10 mouse cellular contexts compared by ENCODE assay signal in the genomic region with DNA sequence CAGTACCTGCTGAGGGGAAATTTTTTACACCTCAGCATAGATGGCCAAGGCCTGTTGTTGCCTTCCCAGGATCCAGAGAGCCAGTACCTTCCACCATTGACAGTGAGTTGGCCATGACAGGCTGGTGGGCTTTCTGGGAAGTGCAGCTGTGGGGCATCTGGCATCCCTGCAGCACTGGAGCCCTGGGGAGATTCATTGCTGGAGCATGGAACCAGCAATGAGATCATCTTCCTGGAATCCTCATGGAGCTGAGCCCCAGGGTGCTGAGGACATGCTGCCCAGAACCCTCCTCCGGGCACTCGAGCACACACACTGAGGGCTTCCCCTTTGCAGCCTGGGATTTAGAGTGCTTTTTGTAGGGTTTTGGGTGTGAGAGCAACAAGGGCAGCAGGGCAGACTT. TPM values are rescaled to one million over a fixed set of nuclear protein-coding genes. Genes with fewer than 3 reads are reported as not detected.
DNase-seq lines count a peak whose midpoint lies in the region; ATAC-seq and TF ChIP-seq lines count a peak whose summit lies in the region.
"Had no signal": no experiment of that assay in that cellular context is flagged by ENCODE, and none has a peak within 500 bp of the region (broad histone marks: within the 10 kb centered on the region; RNA-seq: fewer than 3 reads in every experiment).

No protein-coding gene starts in this region.

- TF ChIP-seq CTCF in C2C12 (IDR thresholded peaks at IDR 0.05; ENCODE audit: control insufficient read depth, insufficient read depth, insufficient read length), result no peak
- TF ChIP-seq CTCF in embryonic fibroblast, embryonic 13.5 days (IDR thresholded peaks at IDR 0.05; ENCODE audit: borderline replicate concordance, insufficient read depth, low read length), result no peak

- H3K4me2 ChIP-seq in forebrain, embryonic 14.5 days (ENCODE audit: low read length), result no peak overlapping the region
- H3K4me2 ChIP-seq in kidney, embryonic 15.5 days, result no peak overlapping the region
- no peak overlapping the region for H3K4me2 ChIP-seq in kidney, embryonic 14.5 days (replicated peaks; ENCODE audit: low read depth, low read length)

- no peaks in the 10 kb centered on the region for H3K9me3 ChIP-seq in forebrain, embryonic 10.5 days
- no peaks in the 10 kb centered on the region for H3K9me3 ChIP-seq in forebrain, embryonic 14.5 days (replicated peaks; ENCODE audit: control insufficient read depth, low read length)
- H3K9me3 ChIP-seq in kidney, embryonic 15.5 days (replicated peaks), result no peaks in the 10 kb centered on the region
- no peaks in the 10 kb centered on the region for H3K9me3 ChIP-seq in kidney, embryonic 14.5 days (ENCODE audit: control insufficient read depth, low read length)

- H3K27me3 ChIP-seq in forebrain, embryonic 10.5 days (ENCODE audit: poor library complexity, severe bottlenecking), result no peaks in the 10 kb centered on the region
- no peaks in the 10 kb centered on the region for H3K27me3 ChIP-seq in forebrain, embryonic 14.5 days (replicated peaks; ENCODE audit: control insufficient read depth, insufficient read depth, low read length)
- H3K27me3 ChIP-seq in kidney, embryonic 15.5 days, result no peaks in the 10 kb centered on the region
- no peaks in the 10 kb centered on the region for H3K27me3 ChIP-seq in kidney, embryonic 14.5 days (ENCODE audit: control insufficient read depth, insufficient read depth, low read length)
- H3K27me3 ChIP-seq in C2C12 (ENCODE audit: control insufficient read depth, insufficient read depth, insufficient read length), result no peaks in the 10 kb centered on the region

- WGBS in forebrain, embryonic 10.5 days, result 51% methylated on average over 2 of the region's 2 CpGs
- 70% methylated on average over 2 of the region's 2 CpGs for WGBS in forebrain, embryonic 14.5 days
- 58% methylated on average over 2 of the region's 2 CpGs for WGBS in kidney, embryonic 15.5 days
- WGBS in kidney, embryonic 14.5 days, result 72% methylated on average over 2 of the region's 2 CpGs

- no peak overlapping the region for H3K9ac ChIP-seq in forebrain, embryonic 14.5 days (ENCODE audit: low read length)
- no peak overlapping the region for H3K9ac ChIP-seq in kidney, embryonic 15.5 days
- no peak overlapping the region for H3K9ac ChIP-seq in kidney, embryonic 14.5 days (ENCODE audit: low read depth, low read length)

- no peak for TF ChIP-seq POLR2A in embryonic fibroblast, embryonic 13.5 days (IDR thresholded peaks at IDR 0.05; ENCODE audit: low read depth, low read length)

- peaks cover 66% of the 10 kb centered on the region for H3K4me1 ChIP-seq in forebrain, embryonic 10.5 days
- no peaks in the 10 kb centered on the region for H3K4me1 ChIP-seq in forebrain, embryonic 14.5 days (ENCODE audit: control insufficient read depth, insufficient read depth, low read length)
- peaks cover 56% of the 10 kb centered on the region for H3K4me1 ChIP-seq in kidney, embryonic 15.5 days
- peaks cover 36% of the 10 kb centered on the region for H3K4me1 ChIP-seq in kidney, embryonic 14.5 days (ENCODE audit: control insufficient read depth, insufficient read depth, low read length)
- H3K4me1 ChIP-seq in embryonic fibroblast, embryonic 13.5 days (ENCODE audit: control insufficient read depth, insufficient read depth, low read length), result peaks cover 44% of the 10 kb centered on the region

- no peak for ATAC-seq in forebrain, embryonic 14.5 days
- ATAC-seq in kidney, embryonic 15.5 days (replicated peaks; ENCODE audit: low FRiP score), result no peak
- no peak for ATAC-seq in kidney, embryonic 14.5 days (ENCODE audit: low FRiP score, low TSS enrichment)
- ATAC-seq: hindbrain, embryonic 16.5 days had no signal

- no peak overlapping the region for H3K4me3 ChIP-seq in forebrain, embryonic 10.5 days
- no peak overlapping the region for H3K4me3 ChIP-seq in forebrain, embryonic 14.5 days (ENCODE audit: low read depth, low read length)
- no peak overlapping the region for H3K4me3 ChIP-seq in kidney, embryonic 15.5 days (replicated peaks)
- no peak overlapping the region for H3K4me3 ChIP-seq in kidney, embryonic 14.5 days (ENCODE audit: low read length)
- H3K4me3 ChIP-seq in C2C12 (ENCODE audit: insufficient read depth, poor library complexity, severe bottlenecking), result no peak overlapping the region
- no peak overlapping the region for H3K4me3 ChIP-seq in embryonic fibroblast, embryonic 13.5 days (ENCODE audit: insufficient read depth, low read length)

- DNase-seq in forebrain, embryonic 10.5 days (ENCODE audit: extremely low spot score, low spot score), result no peak
- DNase-seq in forebrain, embryonic 14.5 days (ENCODE audit: low spot score), result no peak
- no peak for DNase-seq in right cerebral cortex, postnatal 36 days (ENCODE audit: low spot score in 2 of 2)
- DNase-seq in testis, postnatal 14 days (ENCODE audit: low spot score), result no peak
- DNase-seq: embryo, embryonic 11 days had no signal

- peak overlapping the region; percentile 30; the same call in 1 of the 2 replicates for H3K27ac ChIP-seq in forebrain, embryonic 10.5 days
- H3K27ac ChIP-seq in forebrain, embryonic 14.5 days (ENCODE audit: low read depth, low read length), result no peak overlapping the region
- peak overlapping the region; percentile 80; the same call in 1 of the 2 replicates for H3K27ac ChIP-seq in kidney, embryonic 15.5 days
- no peak overlapping the region for H3K27ac ChIP-seq in kidney, embryonic 14.5 days (ENCODE audit: low read depth, low read length)
- H3K27ac ChIP-seq in embryonic fibroblast, embryonic 13.5 days (ENCODE audit: insufficient read depth, low read length), result peak overlapping the region; percentile 91

- H3K79me2 ChIP-seq in C2C12 (ENCODE audit: control insufficient read depth, insufficient read depth), result peaks cover 100% of the 10 kb centered on the region

- H3K79me3 ChIP-seq in C2C12 (ENCODE audit: low read depth), result peaks cover 90% of the 10 kb centered on the region

- H3ac ChIP-seq in C2C12 (ENCODE audit: control insufficient read depth, insufficient read length, low read depth), result peak overlapping the region; percentile 31

- H3K36me3 ChIP-seq in forebrain, embryonic 10.5 days (replicated peaks), result peaks cover 31% of the 10 kb centered on the region
- peaks cover 10% of the 10 kb centered on the region; the same call in 1 of the 2 replicates for H3K36me3 ChIP-seq in forebrain, embryonic 14.5 days (ENCODE audit: control insufficient read depth, insufficient read depth, low read length)
- H3K36me3 ChIP-seq in kidney, embryonic 15.5 days, result peaks cover 22% of the 10 kb centered on the region
- H3K36me3 ChIP-seq in kidney, embryonic 14.5 days (ENCODE audit: control insufficient read depth, insufficient read depth, low read length), result peaks cover 15% of the 10 kb centered on the region
- H3K36me3 ChIP-seq in C2C12 (ENCODE audit: control insufficient read depth, insufficient read depth), result peaks cover 29% of the 10 kb centered on the region

TF ChIP-seq in C2C12, 6 proteins besides CTCF, POLR2A, EP300 and RAD21:
- no peak for TF ChIP-seq FOSL1 (IDR thresholded peaks at IDR 0.05; ENCODE audit: insufficient read depth, low read length, poor library complexity, severe bottlenecking)
- peak; percentile 84 for TF ChIP-seq MAX (IDR thresholded peaks at IDR 0.05)
- no peak for TF ChIP-seq USF1 (IDR thresholded peaks at IDR 0.05; ENCODE audit: low read depth)
- no peak for TF ChIP-seq CEBPB (IDR thresholded peaks at IDR 0.05; ENCODE audit: low read depth)
- TF ChIP-seq MYOD1 (IDR thresholded peaks at IDR 0.05; ENCODE audit: control insufficient read depth, insufficient read length, low read depth), result peak; percentile 58

RNA-seq across cellular contexts. Expression of gene Pgs1, which starts 9.2 kb away (rescaled TPM):
- polyA plus RNA-seq in forebrain, embryonic 10.5 days (2016; fragmentation: Nextera tagmentation; extraction: Ambion mirVana), result 43.8 and 44.7 TPM in 2 replicates
- 43.1 and 49.2 TPM in 2 replicates for polyA plus RNA-seq in forebrain, embryonic 14.5 days (2014; fragmentation: Nextera tagmentation; extraction: Ambion mirVana)
- polyA plus RNA-seq in kidney, embryonic 15.5 days (2015; fragmentation: Nextera tagmentation; extraction: Ambion mirVana), result 34.1 and 38.9 TPM in 2 replicates
- 30.0 and 37.5 TPM in 2 replicates for polyA plus RNA-seq in kidney, embryonic 14.5 days (2014; fragmentation: Nextera tagmentation; extraction: Ambion mirVana)
- polyA plus RNA-seq in C2C12 (2012; fragmentation: generic; extraction: Trizol), result 65.8 TPM
- polyA plus RNA-seq in embryonic fibroblast, embryonic 13.5 days (2011; ENCODE audit: insufficient read length, low read depth, missing spikeins), result 29.5 and 33.4 TPM in 2 replicates

RNA-seq across cellular contexts. Expression of gene Socs3, which starts 25.4 kb away (rescaled TPM):
- 13.6 and 14.7 TPM in 2 replicates for polyA plus RNA-seq in forebrain, embryonic 10.5 days (2016; fragmentation: Nextera tagmentation; extraction: Ambion mirVana)
- polyA plus RNA-seq in forebrain, embryonic 14.5 days (2014; fragmentation: Nextera tagmentation; extraction: Ambion mirVana), result 8.1 and 8.7 TPM in 2 replicates
- polyA plus RNA-seq in kidney, embryonic 15.5 days (2015; fragmentation: Nextera tagmentation; extraction: Ambion mirVana), result 14.1 and 15.2 TPM in 2 replicates
- 6.7 and 9.6 TPM in 2 replicates for polyA plus RNA-seq in kidney, embryonic 14.5 days (2014; fragmentation: Nextera tagmentation; extraction: Ambion mirVana)
- 12.5 TPM for polyA plus RNA-seq in C2C12 (2012; fragmentation: generic; extraction: Trizol)
- polyA plus RNA-seq in embryonic fibroblast, embryonic 13.5 days (2011; ENCODE audit: insufficient read length, low read depth, missing spikeins), result 15.2 and 31.9 TPM in 2 replicates

Comparison
In these comparisons a context has a peak if more than half of its experiments do, and no peak if none do; other contexts are left out.
1. H3K27ac ChIP-seq: peak in forebrain, embryonic 10.5 days (single experiment), kidney, embryonic 15.5 days (single experiment) and embryonic fibroblast, embryonic 13.5 days (single experiment); none in forebrain, embryonic 14.5 days (single experiment) and kidney, embryonic 14.5 days (single experiment).